Mouse (Mus musculus): ENCODE measurements at regions not wholly inside any gene's neighbourhood (a gene's known extent, or its start where the extent isn't known, plus 50 kb on each side); places are given as distances from the start of the nearest gene placed in this dataset.
"Not testable (repeated sequence)": the region's sequence is repeated elsewhere in the genome, so short reads cannot be mapped to it uniquely, and the experiment has no call there.

DNA sequence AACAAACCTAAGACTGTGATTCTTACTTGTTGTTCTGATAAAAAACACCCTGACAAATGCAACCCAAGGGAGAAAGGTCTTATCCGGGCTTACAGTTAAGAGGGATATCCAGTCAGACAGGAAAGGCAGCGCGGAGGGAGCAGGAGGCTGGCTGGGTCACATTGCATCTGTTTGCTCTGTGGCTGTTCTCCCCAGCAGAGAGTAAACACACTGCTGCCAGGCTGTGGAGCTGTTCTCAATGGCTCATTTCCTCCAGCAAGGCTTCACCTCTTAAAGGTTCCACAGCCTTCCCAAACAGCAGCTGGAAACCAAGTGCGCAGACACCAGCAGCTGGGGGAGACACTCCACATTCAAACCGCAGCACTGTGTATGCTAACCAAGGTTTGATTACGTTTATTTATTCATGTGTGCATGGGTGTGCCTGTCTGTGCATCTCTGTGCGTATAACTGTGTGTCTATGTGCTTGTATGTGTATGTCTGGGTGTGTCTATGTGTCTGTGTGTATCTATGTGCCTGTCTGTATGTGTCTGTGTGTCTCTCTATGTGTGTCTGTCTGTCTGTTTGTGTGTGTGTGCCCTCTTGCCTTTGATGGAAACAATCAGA is 179.2 kb upstream of the Ipo5 start:
- Histone ChIP-seq H3K36me3 (no peaks in the 10 kb centered on the region), H3K9me3 (replicated peaks) (no peaks in the 10 kb centered on the region), H3K4me1 (peaks cover 9% of the 10 kb centered on the region), H3K4me3 (no peak overlapping the region), H3K27ac (no peak overlapping the region), H3K27me3 (ENCODE audit: low read depth, poor library complexity, severe bottlenecking) (no peaks in the 10 kb centered on the region)
- no peak for DNase-seq (ENCODE audit: low spot score)
- 66% methylated on average over 7 of the region's 7 CpGs for WGBS

DNA sequence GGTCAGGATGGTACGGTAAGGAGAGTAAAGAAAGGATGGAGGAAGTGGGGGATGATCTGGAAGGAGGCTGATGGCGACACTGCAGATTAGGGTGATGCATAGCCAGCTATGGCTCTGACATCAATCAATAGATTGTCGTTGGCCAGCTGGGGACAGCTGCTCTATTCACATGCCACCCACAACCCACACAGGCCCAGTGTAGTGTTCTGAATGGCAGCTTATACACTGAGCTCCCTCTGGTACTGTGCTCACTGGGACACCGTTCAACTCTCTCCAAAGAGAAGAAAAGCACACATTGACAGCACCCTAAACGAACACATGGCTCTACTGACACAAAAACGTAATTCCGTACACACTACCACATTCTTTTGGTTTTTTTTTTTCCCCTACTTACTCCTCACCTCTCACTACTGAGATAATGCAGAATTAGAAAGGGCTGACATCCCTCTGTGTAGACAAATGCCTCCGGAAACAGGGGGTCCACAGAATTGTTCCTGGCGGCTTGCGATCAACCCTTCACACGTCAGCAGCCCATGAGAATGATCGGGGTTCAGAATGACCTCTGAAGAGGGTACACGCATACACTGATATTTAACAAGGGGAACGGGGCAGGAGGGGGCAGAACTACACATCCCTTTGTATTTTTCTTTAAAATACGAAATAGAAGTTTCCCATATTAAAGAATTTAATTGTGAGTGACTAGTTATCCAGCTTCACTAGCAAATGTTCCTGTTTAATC is 178.5 kb upstream of the Ipo5 start:
- Histone ChIP-seq H3K36me3 (no peaks in the 10 kb centered on the region), H3K4me1 (peaks cover 9% of the 10 kb centered on the region), H3K4me3 (no peak overlapping the region), H3K27me3 (ENCODE audit: low read depth, poor library complexity, severe bottlenecking) (no peaks in the 10 kb centered on the region), H3K27ac (no peak overlapping the region), H3K9me3 (replicated peaks) (no peaks in the 10 kb centered on the region)
- 84% methylated on average over 15 of the region's 15 CpGs for WGBS
- DNase-seq (ENCODE audit: low spot score), result no peak

DNA sequence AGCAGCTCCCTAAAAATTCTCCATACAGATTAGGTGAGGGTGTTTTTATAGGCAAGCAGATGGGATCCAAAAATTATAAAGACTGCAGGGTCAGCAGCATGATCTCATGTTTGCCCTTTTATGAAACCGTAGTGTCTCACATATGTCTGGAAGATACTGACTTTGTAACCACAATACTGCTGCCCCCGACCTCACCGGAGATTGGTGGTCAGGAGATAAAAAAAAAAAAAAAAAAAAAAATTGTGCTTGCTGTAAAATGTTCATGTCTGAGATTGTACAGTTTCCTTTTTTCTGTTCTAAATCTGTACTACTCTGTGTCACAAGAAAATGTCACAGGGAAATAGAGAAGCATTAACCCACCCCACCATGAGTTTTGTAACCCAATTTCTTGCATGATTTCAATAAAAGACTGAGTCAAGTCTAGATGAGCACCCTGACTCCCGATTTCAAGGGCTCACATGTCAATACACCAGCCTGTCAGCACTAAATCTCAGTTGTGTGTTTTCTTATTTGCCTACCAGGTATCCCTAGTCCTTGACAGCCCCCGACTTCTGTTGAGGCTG is 169.5 kb upstream of the Ipo5 start:
- H3K27ac ChIP-seq, result no peak overlapping the region
- DNase-seq (ENCODE audit: low spot score), result no peak
- no peaks in the 10 kb centered on the region for H3K36me3 ChIP-seq
- H3K4me1 ChIP-seq, result no peaks in the 10 kb centered on the region
- H3K4me3 ChIP-seq, result no peak overlapping the region
- H3K27me3 ChIP-seq (ENCODE audit: low read depth, poor library complexity, severe bottlenecking), result no peaks in the 10 kb centered on the region
- WGBS, result 91% methylated on average over 5 of the region's 5 CpGs
- no peaks in the 10 kb centered on the region for H3K9me3 ChIP-seq (replicated peaks)

DNA sequence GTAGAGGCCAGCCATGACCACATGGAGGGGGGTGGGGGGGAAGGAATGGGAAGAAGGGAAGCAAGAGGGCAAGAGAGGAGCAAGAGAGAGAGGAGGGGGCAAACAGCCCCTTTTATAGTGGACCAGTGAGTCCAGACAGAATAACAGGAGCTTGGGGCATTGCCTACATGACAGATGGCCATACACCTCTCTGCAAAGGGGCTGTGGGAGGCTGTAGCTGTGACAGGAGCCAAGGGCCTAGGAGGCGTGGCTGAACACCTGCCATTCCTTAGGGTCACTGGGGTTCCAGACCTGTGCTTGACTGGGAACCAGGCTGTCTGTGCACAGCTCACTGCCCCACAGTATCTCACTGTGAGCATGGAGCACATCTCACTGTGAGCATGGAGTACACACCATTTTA is 157.0 kb upstream of the Ipo5 start:
- no peaks in the 10 kb centered on the region for H3K9me3 ChIP-seq (replicated peaks)
- H3K4me3 ChIP-seq, result no peak overlapping the region
- H3K36me3 ChIP-seq, result no peaks in the 10 kb centered on the region
- no peak overlapping the region for H3K27ac ChIP-seq
- no peaks in the 10 kb centered on the region for H3K4me1 ChIP-seq
- WGBS, result 72% methylated on average over 1 of the region's 1 CpGs
- no peaks in the 10 kb centered on the region for H3K27me3 ChIP-seq (ENCODE audit: low read depth, poor library complexity, severe bottlenecking)
- no peak for DNase-seq (ENCODE audit: low spot score)

DNA sequence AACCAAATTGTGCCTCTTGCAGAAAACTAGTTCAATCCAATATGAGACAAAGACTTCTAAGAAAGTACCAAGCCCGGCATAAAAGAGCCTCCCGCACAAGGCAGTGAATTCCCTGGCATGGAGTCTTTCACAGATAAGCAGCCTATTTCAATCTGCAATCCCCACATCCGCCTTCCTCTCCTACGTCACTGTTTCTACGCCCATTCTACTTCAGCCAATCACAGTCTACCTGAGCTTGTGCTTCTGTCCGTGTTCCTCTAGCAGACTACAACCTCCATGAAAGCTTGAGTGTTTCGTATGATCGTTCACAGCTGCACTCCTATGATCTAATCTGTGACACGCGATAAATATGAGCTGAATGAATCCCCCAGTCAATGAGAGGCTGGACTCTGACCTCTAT is 155.6 kb upstream of the Ipo5 start:
- no peak for DNase-seq (ENCODE audit: low spot score)
- Histone ChIP-seq H3K4me3 (no peak overlapping the region), H3K36me3 (no peaks in the 10 kb centered on the region), H3K27me3 (ENCODE audit: low read depth, poor library complexity, severe bottlenecking) (no peaks in the 10 kb centered on the region), H3K27ac (no peak overlapping the region), H3K9me3 (replicated peaks) (no peaks in the 10 kb centered on the region), H3K4me1 (no peaks in the 10 kb centered on the region)
- WGBS, result 87% methylated on average over 10 of the region's 10 CpGs

DNA sequence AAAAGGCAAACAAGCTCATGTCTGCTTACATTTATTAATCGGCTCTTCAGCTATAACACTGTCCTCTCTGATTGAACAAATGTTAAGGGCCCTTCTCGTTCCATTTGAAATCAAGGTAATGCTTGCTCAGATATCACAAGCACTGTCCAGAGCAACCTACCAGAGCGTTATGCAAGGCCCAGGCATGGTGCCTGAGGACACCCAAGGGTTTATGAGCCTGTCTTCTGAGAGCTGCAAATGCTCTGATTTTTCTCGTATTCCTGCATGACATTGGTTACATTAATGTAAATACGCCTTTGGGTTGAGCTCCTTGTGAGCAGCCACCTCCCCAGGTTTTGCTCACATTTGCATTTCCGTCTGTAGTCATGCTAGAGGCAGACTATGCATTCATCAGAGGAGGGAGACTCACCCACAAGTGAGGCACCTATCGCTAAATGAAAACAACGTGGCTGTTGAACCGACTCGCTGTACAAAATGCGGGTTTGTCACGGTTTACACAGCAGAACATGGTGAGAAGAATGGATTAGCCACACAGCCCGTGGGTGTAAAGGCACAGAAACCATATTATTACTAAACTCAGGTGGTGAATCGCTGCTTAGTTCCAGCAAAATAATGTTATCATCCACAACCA is 152.7 kb upstream of the Ipo5 start:
- H3K4me3 ChIP-seq, result no peak overlapping the region
- H3K4me1 ChIP-seq, result no peaks in the 10 kb centered on the region
- no peaks in the 10 kb centered on the region for H3K36me3 ChIP-seq
- no peaks in the 10 kb centered on the region for H3K9me3 ChIP-seq (replicated peaks)
- no peaks in the 10 kb centered on the region for H3K27me3 ChIP-seq (ENCODE audit: low read depth, poor library complexity, severe bottlenecking)
- no peak for DNase-seq (ENCODE audit: low spot score)
- WGBS, result 89% methylated on average over 14 of the region's 14 CpGs
- H3K27ac ChIP-seq, result no peak overlapping the region

DNA sequence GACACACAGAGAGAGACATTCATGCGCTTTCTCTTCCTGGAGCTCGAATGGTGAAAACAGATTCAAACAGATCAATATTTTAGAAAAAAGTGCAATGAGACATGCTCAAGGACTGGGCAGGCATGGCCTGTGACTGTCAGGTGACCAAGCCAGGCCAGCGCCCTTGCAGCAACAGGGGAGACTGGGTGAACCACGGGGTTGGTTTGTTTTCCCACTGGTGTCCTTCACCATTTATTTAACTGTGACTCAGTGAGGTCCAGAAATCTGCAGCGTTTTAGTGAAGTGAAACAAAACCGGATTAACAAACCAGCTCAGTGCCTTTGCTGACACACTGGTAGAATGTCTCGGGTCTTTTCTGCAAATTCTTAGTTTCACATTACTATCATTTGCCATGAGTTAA is 148.9 kb upstream of the Ipo5 start:
- 86% methylated on average over 7 of the region's 7 CpGs for WGBS
- Histone ChIP-seq H3K4me1 (no peaks in the 10 kb centered on the region), H3K27me3 (ENCODE audit: low read depth, poor library complexity, severe bottlenecking) (no peaks in the 10 kb centered on the region), H3K27ac (no peak overlapping the region), H3K36me3 (no peaks in the 10 kb centered on the region), H3K4me3 (no peak overlapping the region), H3K9me3 (replicated peaks) (no peaks in the 10 kb centered on the region)
- DNase-seq (ENCODE audit: low spot score), result no peak

DNA sequence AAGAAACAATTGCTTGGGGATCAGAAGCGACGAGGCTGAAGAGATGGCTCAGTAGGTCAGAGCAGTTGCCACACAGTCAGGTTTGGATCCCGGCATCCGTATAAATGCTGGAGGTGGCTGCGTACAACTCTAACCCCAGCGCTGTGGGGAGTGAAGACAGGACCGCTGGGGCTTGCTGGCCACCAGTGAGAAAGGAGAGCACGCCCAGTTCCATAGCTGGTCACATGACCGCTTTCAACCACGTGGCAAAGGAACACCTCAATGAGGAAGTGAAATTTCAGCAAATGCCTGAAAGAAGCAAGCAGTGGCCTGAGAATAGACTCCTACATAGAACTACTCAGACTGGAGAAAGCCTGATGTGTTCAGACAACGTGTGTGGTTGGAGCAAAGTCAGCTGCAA is 148.3 kb upstream of the Ipo5 start:
- Histone ChIP-seq H3K27me3 (ENCODE audit: low read depth, poor library complexity, severe bottlenecking) (no peaks in the 10 kb centered on the region), H3K27ac (no peak overlapping the region), H3K4me3 (no peak overlapping the region), H3K9me3 (replicated peaks) (no peaks in the 10 kb centered on the region), H3K4me1 (no peaks in the 10 kb centered on the region), H3K36me3 (no peaks in the 10 kb centered on the region)
- no peak for DNase-seq (ENCODE audit: low spot score)
- 84% methylated on average over 11 of the region's 11 CpGs for WGBS

DNA sequence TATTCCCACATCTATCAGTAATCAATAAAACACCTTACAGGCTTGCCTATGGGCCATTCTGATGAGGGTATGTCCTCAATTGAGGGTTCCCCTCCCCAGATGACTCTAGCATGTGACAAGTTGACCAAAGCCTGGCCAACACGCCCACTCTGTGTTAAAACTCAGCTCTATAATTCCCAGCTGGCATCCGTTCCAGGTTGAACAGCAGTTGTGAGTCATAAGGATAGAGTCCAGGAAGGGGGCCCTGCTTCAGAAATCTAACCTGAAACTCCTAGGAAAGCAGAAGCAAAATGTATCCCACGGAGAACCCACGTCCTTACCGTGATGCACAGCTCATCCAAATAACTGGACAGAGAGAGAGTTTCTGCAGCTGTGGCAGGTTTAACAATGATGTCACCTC is 147.2 kb upstream of the Ipo5 start:
- Histone ChIP-seq H3K36me3 (no peaks in the 10 kb centered on the region), H3K9me3 (replicated peaks) (no peaks in the 10 kb centered on the region), H3K4me1 (no peaks in the 10 kb centered on the region), H3K27me3 (ENCODE audit: low read depth, poor library complexity, severe bottlenecking) (no peaks in the 10 kb centered on the region), H3K27ac (no peak overlapping the region), H3K4me3 (no peak overlapping the region)
- WGBS, result 93% methylated on average over 5 of the region's 5 CpGs
- DNase-seq (ENCODE audit: low spot score), result no peak

DNA sequence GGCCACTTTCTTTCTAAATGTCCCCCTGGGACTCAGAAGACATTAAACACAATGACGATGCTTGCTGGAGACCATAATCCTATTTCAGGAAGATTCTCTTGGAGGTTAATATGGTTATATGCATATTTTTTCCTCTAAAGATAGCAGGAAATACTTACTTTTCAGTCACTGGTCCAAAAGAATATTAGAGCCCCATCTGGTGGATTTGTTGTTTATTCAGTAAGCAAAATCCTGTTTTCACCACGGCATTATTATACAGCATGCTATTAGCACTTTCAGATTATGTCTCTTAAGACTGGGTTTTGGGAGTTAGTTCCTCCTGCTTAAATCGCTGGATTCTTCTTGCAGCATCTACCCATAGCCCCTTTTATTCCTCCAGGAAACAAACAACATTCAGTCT is 146.6 kb upstream of the Ipo5 start:
- Histone ChIP-seq H3K27ac (no peak overlapping the region), H3K36me3 (no peaks in the 10 kb centered on the region), H3K27me3 (ENCODE audit: low read depth, poor library complexity, severe bottlenecking) (no peaks in the 10 kb centered on the region), H3K4me3 (no peak overlapping the region), H3K4me1 (no peaks in the 10 kb centered on the region), H3K9me3 (replicated peaks) (no peaks in the 10 kb centered on the region)
- 86% methylated on average over 3 of the region's 3 CpGs for WGBS
- no peak for DNase-seq (ENCODE audit: low spot score)

DNA sequence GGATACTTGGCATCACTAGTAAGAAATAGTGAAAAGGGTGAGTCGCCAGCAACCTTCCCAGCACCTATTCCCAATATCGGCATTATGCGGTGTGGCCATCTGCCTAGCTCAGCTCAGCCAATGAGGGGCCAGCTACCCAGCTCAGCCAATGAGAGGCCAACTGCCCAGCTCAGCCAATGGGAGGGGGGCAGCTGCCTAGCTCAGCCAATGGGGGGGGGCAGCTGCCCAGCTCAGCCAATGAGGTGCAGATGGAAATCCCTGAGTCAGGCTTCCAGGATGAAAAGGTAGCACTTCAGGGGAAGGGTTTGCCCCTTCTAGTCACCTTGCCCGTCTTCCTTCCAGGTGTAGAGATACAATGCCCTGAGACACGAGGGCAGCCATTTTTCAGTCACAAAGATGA is 144.6 kb upstream of the Ipo5 start:
- no peaks in the 10 kb centered on the region for H3K4me1 ChIP-seq
- H3K36me3 ChIP-seq, result no peaks in the 10 kb centered on the region
- 89% methylated on average over 5 of the region's 5 CpGs for WGBS
- H3K27ac ChIP-seq, result no peak overlapping the region
- H3K27me3 ChIP-seq (ENCODE audit: low read depth, poor library complexity, severe bottlenecking), result no peaks in the 10 kb centered on the region
- H3K4me3 ChIP-seq, result no peak overlapping the region
- H3K9me3 ChIP-seq (replicated peaks), result no peaks in the 10 kb centered on the region
- no peak for DNase-seq (ENCODE audit: low spot score)

DNA sequence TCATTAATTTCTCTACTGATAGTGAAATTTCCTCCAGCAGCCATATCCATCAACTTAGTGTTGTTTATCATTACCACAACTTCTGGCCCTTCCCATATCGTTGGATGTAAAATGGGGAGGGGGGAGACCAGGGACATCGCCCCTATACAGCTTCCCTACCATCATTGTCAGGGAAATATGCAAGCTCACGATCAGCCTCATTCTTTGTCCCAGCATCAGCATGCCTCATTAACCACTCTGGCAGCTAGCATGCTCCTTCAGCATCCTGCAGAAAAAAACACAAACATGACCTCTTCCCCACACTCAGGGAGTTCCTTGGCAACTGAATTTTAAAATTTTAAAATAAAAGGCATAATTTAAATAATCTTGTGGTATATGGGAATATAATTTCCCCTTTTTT is 140.4 kb upstream of the Ipo5 start:
- WGBS, result 87% methylated on average over 3 of the region's 3 CpGs

DNA sequence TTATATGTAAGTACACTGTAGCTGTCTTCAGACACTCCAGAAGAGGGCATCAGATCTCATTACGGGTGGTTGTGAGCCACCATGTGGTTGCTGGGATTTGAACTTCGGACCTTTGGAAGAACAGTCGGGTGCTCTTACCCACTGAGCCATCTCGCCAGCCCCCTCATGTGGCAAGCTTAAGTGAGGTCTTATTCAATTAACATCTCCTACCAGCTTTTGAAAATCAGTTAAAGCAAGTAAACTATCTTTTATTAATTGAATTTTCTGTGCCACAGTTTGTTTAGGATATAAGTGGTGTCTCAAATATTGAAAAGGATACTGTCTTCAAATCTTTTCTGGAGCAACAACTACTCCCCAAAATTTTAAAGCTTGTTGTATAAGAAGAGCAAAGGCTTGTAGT is 138.0 kb upstream of the Ipo5 start:
- H3K9me3 ChIP-seq (replicated peaks); DNase-seq (ENCODE audit: low spot score); H3K36me3 ChIP-seq; H3K4me3 ChIP-seq; H3K27me3 ChIP-seq (ENCODE audit: low read depth, poor library complexity, severe bottlenecking); H3K4me1 ChIP-seq; H3K27ac ChIP-seq: not testable (repeated sequence)
- WGBS, result 86% methylated on average over 4 of the region's 4 CpGs

More for the DNA sequence above, 140.4 kb upstream of the Ipo5 start:
- no peaks in the 10 kb centered on the region for H3K4me1 ChIP-seq
- no peaks in the 10 kb centered on the region for H3K36me3 ChIP-seq
- H3K4me3 ChIP-seq, result no peak overlapping the region
- no peak overlapping the region for H3K27ac ChIP-seq
- no peak for DNase-seq (ENCODE audit: low spot score)
- no peaks in the 10 kb centered on the region for H3K27me3 ChIP-seq (ENCODE audit: low read depth, poor library complexity, severe bottlenecking)
- no peaks in the 10 kb centered on the region for H3K9me3 ChIP-seq (replicated peaks)
